Mouse (Mus musculus): ENCODE results near the gene Pank4. TPM values are rescaled to one million over a fixed set of nuclear protein-coding genes. Genes with fewer than 3 reads are reported as not detected.
A peak's percentile ranks its signal among the peaks of the same experiment; 100 is the strongest.

Pank4 gene
- polyA plus RNA-seq, 1 experiment from 2014 or later = 48.3 TPM

DNA sequence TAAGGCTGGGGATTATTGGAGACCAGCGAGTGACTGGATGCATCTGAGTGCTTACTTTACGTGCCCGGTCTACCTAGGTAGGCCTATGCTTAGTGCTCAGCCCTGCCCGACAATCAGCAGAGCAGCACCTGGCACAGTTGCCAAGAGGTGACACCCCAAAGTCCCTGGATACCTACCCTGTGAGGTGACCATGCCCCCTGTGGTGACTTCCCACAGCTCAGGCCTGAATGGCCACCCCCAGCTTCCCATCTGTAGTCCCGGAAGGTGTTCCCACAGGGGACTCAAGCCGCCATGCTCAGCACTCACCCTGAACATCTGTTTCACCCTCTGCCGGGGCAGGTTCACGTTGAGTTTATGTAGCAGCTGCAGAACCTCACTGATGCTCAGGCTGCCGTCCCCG, 42.4 kb downstream of the Pank4 start:
- Histone ChIP-seq H3K27ac (no peak overlapping the region), H3K9ac (no peak overlapping the region), H3K27me3 (no peaks in the 10 kb centered on the region), H3K9me3 (no peaks in the 10 kb centered on the region), H3K36me3 (no peaks in the 10 kb centered on the region), H3K4me3 (no peak overlapping the region), H3K4me2 (no peak overlapping the region), H3K4me1 (0 out of 2 replicates have a peak, but pooled peaks cover 3% of the 10 kb centered on the region)
- 0 out of 2 replicates have a peak, but pooled peaks have one; percentile 8 for ATAC-seq (ENCODE audit: insufficient number of reproducible peaks, insufficient read depth, low FRiP score, low TSS enrichment, low read depth)
- WGBS = 56% methylated on average over 10 of the region's 10 CpGs

DNA sequence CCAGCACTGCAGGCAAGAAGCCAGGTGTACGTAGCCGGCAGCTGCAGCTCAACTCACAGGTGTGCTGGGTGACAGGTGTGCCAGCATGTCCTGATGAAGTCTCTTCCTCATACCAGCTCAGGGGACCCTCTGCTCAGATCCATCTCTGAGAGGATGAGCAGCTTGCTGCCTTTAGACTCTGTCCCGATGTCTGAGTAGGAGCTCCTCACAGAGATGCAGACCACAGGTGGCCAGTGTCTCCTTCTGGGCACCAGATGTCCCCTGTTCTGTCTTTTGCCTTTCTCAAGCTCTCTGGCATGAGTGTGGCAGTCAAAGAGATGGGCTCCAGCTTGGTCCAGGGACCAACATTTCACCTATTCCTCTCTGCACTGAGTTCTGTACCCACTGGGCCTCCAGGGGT, 43.7 kb downstream of the Pank4 start:
- 81% methylated on average over 3 of the region's 3 CpGs for WGBS
- H3K27ac ChIP-seq = no peak overlapping the region

DNA sequence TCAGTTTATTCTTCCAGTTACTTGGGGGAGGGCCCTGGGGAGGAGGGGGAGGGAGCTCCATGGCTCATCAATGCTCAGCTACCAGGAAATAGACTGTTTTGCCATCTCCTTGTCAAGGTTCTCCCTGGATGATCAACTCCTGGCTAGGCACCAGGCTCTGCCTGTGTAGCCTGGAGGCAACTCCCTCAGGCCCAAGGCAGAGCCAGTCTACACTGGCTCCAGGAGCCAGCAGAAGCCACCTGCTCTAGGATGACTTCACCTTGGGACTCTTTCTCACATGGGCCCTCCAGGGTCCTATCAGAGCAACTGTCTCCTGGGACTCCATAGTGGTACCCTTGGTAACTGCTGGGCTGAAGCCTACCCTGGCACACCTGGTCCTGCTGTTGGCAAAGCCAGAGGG, 44.2 kb downstream of the Pank4 start:
- H3K36me3 ChIP-seq = no peaks in the 10 kb centered on the region
- 0 out of 2 replicates have a peak, but pooled peaks cover 3% of the 10 kb centered on the region for H3K4me1 ChIP-seq
- peaks cover 1% of the 10 kb centered on the region; the same call in 1 of the 2 replicates for H3K27me3 ChIP-seq
- H3K27ac ChIP-seq = no peak overlapping the region
- no peak overlapping the region for H3K4me2 ChIP-seq
- no peak for ATAC-seq (ENCODE audit: insufficient number of reproducible peaks, insufficient read depth, low FRiP score, low TSS enrichment, low read depth)
- no peak overlapping the region for H3K9ac ChIP-seq
- H3K9me3 ChIP-seq = no peaks in the 10 kb centered on the region
- H3K4me3 ChIP-seq = no peak overlapping the region

More for the DNA sequence above, 43.7 kb downstream of the Pank4 start:
- no peak overlapping the region for H3K4me3 ChIP-seq
- H3K36me3 ChIP-seq = no peaks in the 10 kb centered on the region
- H3K4me2 ChIP-seq = no peak overlapping the region
- H3K9ac ChIP-seq = no peak overlapping the region
- H3K27me3 ChIP-seq = no peaks in the 10 kb centered on the region
- H3K9me3 ChIP-seq = no peaks in the 10 kb centered on the region
- ATAC-seq (ENCODE audit: insufficient number of reproducible peaks, insufficient read depth, low FRiP score, low TSS enrichment, low read depth) = no peak
- 0 out of 2 replicates have a peak, but pooled peaks cover 3% of the 10 kb centered on the region for H3K4me1 ChIP-seq

DNA sequence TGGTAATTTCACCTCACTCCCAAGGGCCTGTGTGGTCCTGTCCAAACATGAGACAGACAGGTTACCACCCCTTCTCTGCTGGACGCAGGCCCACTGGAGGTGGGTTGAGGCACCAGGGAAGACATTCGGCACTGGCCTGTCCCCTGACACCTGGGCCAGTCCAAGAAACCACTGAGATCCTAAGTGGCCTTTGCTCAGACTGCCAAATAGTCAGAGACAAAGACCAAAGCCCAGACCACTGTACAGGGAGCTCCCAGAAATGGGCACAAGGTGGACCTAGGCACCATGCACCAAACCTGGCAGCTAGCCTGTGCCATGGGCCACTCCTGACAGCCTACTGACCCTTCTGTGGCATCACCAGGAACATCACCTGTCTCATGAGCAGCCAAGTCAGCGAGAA, 45.3 kb downstream of the Pank4 start:
- H3K4me2 ChIP-seq = no peak overlapping the region
- no peak overlapping the region for H3K4me3 ChIP-seq
- 0 out of 2 replicates have a peak, but pooled peaks cover 3% of the 10 kb centered on the region for H3K4me1 ChIP-seq
- 83% methylated on average over 3 of the region's 3 CpGs for WGBS
- H3K9me3 ChIP-seq = no peaks in the 10 kb centered on the region
- peaks cover 3% of the 10 kb centered on the region; the same call in 1 of the 2 replicates for H3K27me3 ChIP-seq
- H3K27ac ChIP-seq = no peak overlapping the region
- no peak for ATAC-seq (ENCODE audit: insufficient number of reproducible peaks, insufficient read depth, low FRiP score, low TSS enrichment, low read depth)
- H3K9ac ChIP-seq = no peak overlapping the region
- H3K36me3 ChIP-seq = no peaks in the 10 kb centered on the region

DNA sequence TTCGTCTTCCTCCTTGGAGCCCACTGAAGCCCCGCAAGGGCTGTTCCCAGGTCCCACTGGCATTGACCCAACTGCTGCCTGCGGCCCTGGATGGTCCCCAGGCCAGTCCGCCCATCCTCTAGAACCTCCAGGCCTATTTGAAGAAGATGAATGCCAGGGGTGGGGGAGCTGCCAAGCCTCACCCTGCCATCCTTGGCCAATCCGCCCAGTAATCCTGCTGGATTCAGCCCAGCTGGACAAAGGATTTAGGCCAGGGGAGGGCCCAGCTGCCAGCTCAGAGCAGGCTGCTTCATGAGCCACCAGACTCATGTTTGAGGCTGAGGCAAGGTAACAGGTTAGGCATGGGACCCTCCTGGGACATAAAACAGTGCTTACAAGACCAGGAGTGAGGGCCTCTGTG, 46.9 kb downstream of the Pank4 start:
- Histone ChIP-seq H3K27ac (no peak overlapping the region), H3K4me3 (no peak overlapping the region)
- 88% methylated on average over 5 of the region's 5 CpGs for WGBS

DNA sequence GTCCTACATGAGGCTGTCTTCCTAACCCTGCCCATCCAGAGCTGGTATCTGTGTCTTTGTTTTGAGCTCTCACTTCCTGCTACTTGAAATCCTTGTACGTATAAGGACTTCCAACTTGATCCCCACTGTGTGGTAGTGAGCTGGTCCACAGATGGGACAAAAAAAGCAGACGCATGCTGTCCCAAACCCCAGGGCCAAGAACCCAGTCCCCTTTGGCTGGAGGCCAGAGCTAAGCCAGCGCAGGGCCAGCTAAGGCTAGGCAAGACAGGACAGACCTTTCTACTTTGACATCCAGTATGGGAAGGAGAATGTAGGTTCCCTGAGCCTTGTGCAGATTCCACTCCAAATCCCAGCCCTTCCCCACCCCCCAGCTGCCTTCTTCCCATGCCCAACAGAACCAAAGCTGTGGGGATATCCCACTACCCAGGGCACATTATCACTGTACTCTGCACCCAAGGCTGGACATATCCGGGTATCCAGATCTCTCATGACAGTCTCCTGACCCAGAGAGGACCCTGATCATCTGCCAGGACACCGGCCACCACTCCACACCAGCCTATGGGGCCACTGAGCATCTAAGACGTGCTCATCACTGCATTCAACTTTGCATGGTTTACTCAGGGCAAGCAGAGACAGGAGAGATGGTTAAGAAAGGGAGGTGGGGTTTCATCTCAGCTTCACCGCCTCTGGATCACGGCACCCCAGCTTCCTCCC, 47.5 kb downstream of the Pank4 start:
- H3K27me3 ChIP-seq = peaks cover 3% of the 10 kb centered on the region; the same call in 1 of the 2 replicates
- no peak overlapping the region for H3K4me2 ChIP-seq
- ATAC-seq (ENCODE audit: insufficient number of reproducible peaks, insufficient read depth, low FRiP score, low TSS enrichment, low read depth) = no peak
- 64% methylated on average over 8 of the region's 8 CpGs for WGBS
- H3K9me3 ChIP-seq = no peaks in the 10 kb centered on the region
- H3K36me3 ChIP-seq = no peaks in the 10 kb centered on the region
- H3K4me3 ChIP-seq = no peak overlapping the region
- H3K27ac ChIP-seq = no peak overlapping the region
- H3K4me1 ChIP-seq = 0 out of 2 replicates have a peak, but pooled peaks cover 3% of the 10 kb centered on the region
- H3K9ac ChIP-seq = no peak overlapping the region

More for the DNA sequence above, 46.9 kb downstream of the Pank4 start:
- Histone ChIP-seq H3K36me3 (no peaks in the 10 kb centered on the region), H3K27me3 (peaks cover 3% of the 10 kb centered on the region; the same call in 1 of the 2 replicates), H3K4me2 (no peak overlapping the region), H3K4me1 (0 out of 2 replicates have a peak, but pooled peaks cover 3% of the 10 kb centered on the region), H3K9me3 (no peaks in the 10 kb centered on the region), H3K9ac (no peak overlapping the region)
- ATAC-seq (ENCODE audit: insufficient number of reproducible peaks, insufficient read depth, low FRiP score, low TSS enrichment, low read depth) = no peak

DNA sequence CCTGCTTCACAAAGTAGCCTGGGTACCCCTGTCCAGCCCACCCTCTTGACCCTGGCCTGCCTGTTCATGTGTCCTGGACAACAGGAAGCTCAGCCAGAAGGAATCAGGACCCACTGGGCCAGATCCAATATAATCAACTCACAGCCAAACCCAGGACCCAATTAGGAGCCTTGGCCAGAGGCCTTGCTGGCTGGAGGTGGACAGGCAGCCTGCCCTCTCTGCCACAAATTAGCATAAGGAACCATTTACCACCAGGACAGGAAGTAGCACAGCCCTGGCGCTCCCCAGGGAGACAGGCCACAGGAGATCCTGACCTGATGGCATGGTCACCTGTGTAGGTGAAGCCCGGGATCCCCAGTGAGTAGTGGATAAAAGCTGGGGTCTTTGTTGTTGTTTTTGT, 48.2 kb downstream of the Pank4 start:
- H3K27me3 ChIP-seq = peaks cover 3% of the 10 kb centered on the region; the same call in 1 of the 2 replicates
- H3K27ac ChIP-seq = no peak overlapping the region
- no peaks in the 10 kb centered on the region for H3K36me3 ChIP-seq
- no peaks in the 10 kb centered on the region for H3K9me3 ChIP-seq
- H3K4me1 ChIP-seq = 0 out of 2 replicates have a peak, but pooled peaks cover 3% of the 10 kb centered on the region
- H3K9ac ChIP-seq = no peak overlapping the region
- ATAC-seq (ENCODE audit: insufficient number of reproducible peaks, insufficient read depth, low FRiP score, low TSS enrichment, low read depth) = no peak
- no peak overlapping the region for H3K4me2 ChIP-seq
- no peak overlapping the region for H3K4me3 ChIP-seq
- 46% methylated on average over 2 of the region's 2 CpGs for WGBS

DNA sequence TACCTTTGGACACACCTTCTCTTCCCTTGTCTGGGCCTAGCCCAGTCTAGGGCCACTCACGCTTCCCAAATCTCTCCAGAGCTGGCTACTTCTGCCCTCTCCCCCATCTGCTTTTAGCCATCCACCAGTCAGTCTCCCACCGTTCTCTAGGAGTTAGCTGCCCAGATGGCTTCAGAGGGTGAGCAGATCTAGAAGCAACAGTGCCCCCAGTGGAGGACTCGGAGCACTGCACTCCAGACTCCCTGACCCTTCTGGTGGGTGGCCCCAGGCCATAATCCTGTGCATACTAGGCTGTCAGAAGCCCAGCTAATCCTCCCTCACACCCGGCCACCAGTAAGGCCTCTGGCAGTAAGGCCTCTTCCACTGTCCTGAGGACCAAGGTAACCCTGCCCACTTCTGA, 48.9 kb downstream of the Pank4 start:
- H3K4me2 ChIP-seq = no peak overlapping the region
- H3K9ac ChIP-seq = no peak overlapping the region
- 0 out of 2 replicates have a peak, but pooled peaks cover 3% of the 10 kb centered on the region for H3K4me1 ChIP-seq
- H3K36me3 ChIP-seq = no peaks in the 10 kb centered on the region
- H3K4me3 ChIP-seq = no peak overlapping the region
- 3% methylated on average over 4 of the region's 4 CpGs for WGBS
- H3K9me3 ChIP-seq = no peaks in the 10 kb centered on the region
- no peak overlapping the region for H3K27ac ChIP-seq
- peak; percentile 17; the same call in 1 of the 2 replicates for ATAC-seq (ENCODE audit: insufficient number of reproducible peaks, insufficient read depth, low FRiP score, low TSS enrichment, low read depth)
- H3K27me3 ChIP-seq = peaks cover 4% of the 10 kb centered on the region

DNA sequence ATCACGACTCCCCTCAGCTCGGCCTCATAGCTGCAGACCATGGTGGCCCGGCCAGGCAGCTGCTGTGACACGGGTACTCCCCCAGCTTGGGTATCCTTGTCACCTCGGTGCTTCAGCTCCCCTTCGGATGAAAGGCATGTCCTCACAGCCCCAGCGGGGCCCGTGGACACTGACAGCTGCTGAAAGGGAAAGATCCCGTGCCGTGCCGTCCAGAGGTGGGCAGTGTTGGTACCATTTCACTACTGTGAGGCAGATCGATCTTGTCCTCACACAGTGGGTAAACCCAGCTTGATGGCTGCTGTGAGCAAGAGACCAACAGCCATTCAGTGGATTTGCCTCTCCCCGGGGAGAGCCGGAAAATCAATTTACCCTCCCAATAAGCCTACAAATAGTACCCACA, 50.3 kb downstream of the Pank4 start:
- Histone ChIP-seq H3K36me3 (no peaks in the 10 kb centered on the region), H3K4me3 (no peak overlapping the region), H3K4me1 (peaks cover 12% of the 10 kb centered on the region), H3K27me3 (peaks cover 7% of the 10 kb centered on the region), H3K9ac (no peak overlapping the region), H3K27ac (no peak overlapping the region), H3K9me3 (no peaks in the 10 kb centered on the region), H3K4me2 (no peak overlapping the region)
- no peak for ATAC-seq (ENCODE audit: insufficient number of reproducible peaks, insufficient read depth, low FRiP score, low TSS enrichment, low read depth)
- WGBS = 65% methylated on average over 14 of the region's 14 CpGs

DNA sequence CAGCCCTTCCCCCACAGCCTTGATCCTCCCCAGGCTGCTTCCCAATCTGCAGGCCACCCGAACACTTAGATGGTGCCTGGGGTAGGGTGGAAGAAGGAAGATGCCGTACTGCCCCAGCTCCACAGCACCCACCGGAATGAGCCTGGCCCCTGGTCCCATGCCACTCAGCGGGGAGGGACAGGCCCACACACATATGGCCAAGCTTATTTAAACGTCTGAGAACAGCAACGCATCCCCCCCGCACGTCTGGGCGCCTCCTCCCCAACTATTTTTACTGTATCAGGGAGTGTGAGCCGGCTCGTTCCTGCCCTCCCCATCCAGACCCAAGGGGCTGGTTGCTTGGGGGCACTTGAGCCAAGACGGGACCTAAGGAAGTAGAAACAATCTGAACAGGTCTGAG, 50.9 kb downstream of the Pank4 start:
- H3K4me1 ChIP-seq = peaks cover 17% of the 10 kb centered on the region
- H3K4me3 ChIP-seq = no peak overlapping the region
- ATAC-seq (ENCODE audit: insufficient number of reproducible peaks, insufficient read depth, low FRiP score, low TSS enrichment, low read depth) = no peak
- no peak overlapping the region for H3K4me2 ChIP-seq
- H3K9me3 ChIP-seq = no peaks in the 10 kb centered on the region
- H3K36me3 ChIP-seq = no peaks in the 10 kb centered on the region
- H3K27ac ChIP-seq = no peak overlapping the region
- no peak overlapping the region for H3K9ac ChIP-seq
- H3K27me3 ChIP-seq = peaks cover 7% of the 10 kb centered on the region
- 67% methylated on average over 12 of the region's 12 CpGs for WGBS

DNA sequence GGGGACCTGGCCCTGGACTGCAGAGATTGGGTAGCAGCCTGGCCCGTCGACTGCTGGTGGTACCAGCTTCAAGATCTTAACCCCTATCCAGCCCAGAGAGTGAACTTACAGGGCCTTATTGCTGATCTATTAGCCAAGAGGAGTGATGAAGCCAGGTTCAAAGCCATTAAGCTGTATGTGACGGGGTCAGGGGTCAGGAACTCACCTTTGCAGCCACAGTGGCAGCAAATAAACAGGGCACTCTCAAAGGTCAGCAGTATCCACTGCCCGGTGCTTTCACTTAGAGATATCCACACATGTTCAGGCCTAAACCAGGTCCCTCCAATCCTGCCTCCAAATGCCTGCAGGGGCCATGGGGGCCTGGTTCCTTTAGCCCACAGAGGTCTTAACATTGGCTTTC, 51.6 kb downstream of the Pank4 start:
- peaks cover 21% of the 10 kb centered on the region for H3K4me1 ChIP-seq

DNA sequence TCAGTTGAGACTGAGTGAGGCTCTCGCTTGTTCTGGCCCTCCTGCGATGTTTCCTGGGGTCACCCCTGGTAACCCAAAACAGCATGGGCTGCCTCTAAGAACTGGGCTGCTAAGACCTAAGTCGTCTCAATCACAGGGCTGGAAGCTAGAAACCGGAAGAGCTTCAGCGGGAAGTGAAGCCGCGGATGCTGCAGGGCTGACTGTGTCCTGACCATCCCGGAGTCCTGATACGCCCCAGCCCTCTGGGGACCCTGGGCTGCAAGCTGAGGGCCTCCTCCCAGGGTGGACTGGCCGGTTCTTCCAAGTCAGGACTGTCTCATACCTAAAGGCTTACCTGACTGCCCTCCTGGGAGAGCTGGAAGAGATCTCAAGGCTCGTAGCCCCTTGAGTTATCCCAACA, 52.9 kb downstream of the Pank4 start:
- no peak overlapping the region for H3K27ac ChIP-seq
- WGBS = 49% methylated on average over 11 of the region's 11 CpGs
- H3K9me3 ChIP-seq = no peaks in the 10 kb centered on the region
- no peak for ATAC-seq (ENCODE audit: insufficient number of reproducible peaks, insufficient read depth, low FRiP score, low TSS enrichment, low read depth)
- no peak overlapping the region for H3K4me2 ChIP-seq
- no peak overlapping the region for H3K4me3 ChIP-seq
- H3K27me3 ChIP-seq = peaks cover 7% of the 10 kb centered on the region
- peaks cover 26% of the 10 kb centered on the region for H3K4me1 ChIP-seq
- H3K36me3 ChIP-seq = no peaks in the 10 kb centered on the region
- no peak overlapping the region for H3K9ac ChIP-seq

More for the DNA sequence above, 51.6 kb downstream of the Pank4 start:
- Histone ChIP-seq H3K9ac (no peak overlapping the region), H3K9me3 (no peaks in the 10 kb centered on the region), H3K27me3 (peaks cover 7% of the 10 kb centered on the region), H3K27ac (no peak overlapping the region), H3K4me2 (no peak overlapping the region), H3K4me3 (no peak overlapping the region), H3K36me3 (no peaks in the 10 kb centered on the region)
- ATAC-seq (ENCODE audit: insufficient number of reproducible peaks, insufficient read depth, low FRiP score, low TSS enrichment, low read depth) = no peak
- WGBS = 63% methylated on average over 4 of the region's 4 CpGs
